Mouse (Mus musculus): ENCODE results near the gene Cd300lf. TPM values are rescaled to one million over a fixed set of nuclear protein-coding genes. Genes with fewer than 3 reads are reported as not detected.

Cd300lf gene
- polyA plus RNA-seq, 1 experiment = 1.2 TPM

- Histone ChIP-seq H3K36me3 (ENCODE audit: control insufficient read depth, insufficient read depth, low read length) (no peaks in the 10 kb centered on the region), H3K27ac (ENCODE audit: insufficient read depth, low read depth, low read length) (no peak overlapping the region), H3K27me3 (replicated peaks; ENCODE audit: control insufficient read depth, insufficient read depth, low read length) (no peaks in the 10 kb centered on the region), H3K4me3 (ENCODE audit: insufficient read depth, low read depth, low read length) (no peak overlapping the region), H3K4me1 (ENCODE audit: control insufficient read depth, insufficient read depth, low read length) (no peaks in the 10 kb centered on the region)
- no peak for TF ChIP-seq POLR2A (IDR thresholded peaks at IDR 0.05; ENCODE audit: low read depth, low read length)
- WGBS = 65% methylated on average over 8 of the region's 8 CpGs
- no peak for DNase-seq
Measured at GRCm38 (mm10) chr11:115085064-115085463, 48.7 kb downstream of the Cd300lf start.

- TF ChIP-seq POLR2A (IDR thresholded peaks at IDR 0.05; ENCODE audit: low read depth, low read length) (no peak), CTCF (conservative IDR thresholded peaks at IDR 0.05; ENCODE audit: insufficient read depth, insufficient read length, low read depth, low read length) (no peak)
- H3K4me3 ChIP-seq (ENCODE audit: insufficient read depth, low read depth, low read length) = no peak overlapping the region
- H3K4me1 ChIP-seq (ENCODE audit: control insufficient read depth, insufficient read depth, low read length) = no peaks in the 10 kb centered on the region
- DNase-seq = no peak
- H3K36me3 ChIP-seq (ENCODE audit: control insufficient read depth, insufficient read depth, low read length) = no peaks in the 10 kb centered on the region
- H3K27me3 ChIP-seq (replicated peaks; ENCODE audit: control insufficient read depth, insufficient read depth, low read length) = no peaks in the 10 kb centered on the region
- 48% methylated on average over 12 of the region's 12 CpGs for WGBS
- H3K27ac ChIP-seq (ENCODE audit: insufficient read depth, low read depth, low read length) = no peak overlapping the region
Measured at GRCm38 (mm10) chr11:115084595-115084994, 49.2 kb downstream of the Cd300lf start.

GRCm38 (mm10) chr11:115083376-115084139, 50.2 kb downstream of the Cd300lf start:
- H3K4me1 ChIP-seq (ENCODE audit: control insufficient read depth, insufficient read depth, low read length) = no peaks in the 10 kb centered on the region
- WGBS = 35% methylated on average over 18 of the region's 18 CpGs
- no peaks in the 10 kb centered on the region for H3K27me3 ChIP-seq (replicated peaks; ENCODE audit: control insufficient read depth, insufficient read depth, low read length)
- H3K27ac ChIP-seq (ENCODE audit: insufficient read depth, low read depth, low read length) = no peak overlapping the region
- no peaks in the 10 kb centered on the region for H3K36me3 ChIP-seq (ENCODE audit: control insufficient read depth, insufficient read depth, low read length)
- H3K4me3 ChIP-seq (ENCODE audit: insufficient read depth, low read depth, low read length) = no peak overlapping the region
- DNase-seq = peak; percentile 60
- TF ChIP-seq CTCF (conservative IDR thresholded peaks at IDR 0.05; ENCODE audit: insufficient read depth, insufficient read length, low read depth, low read length) (peak; percentile 82), POLR2A (IDR thresholded peaks at IDR 0.05; ENCODE audit: low read depth, low read length) (no peak)

- H3K4me1 ChIP-seq (ENCODE audit: control insufficient read depth, insufficient read depth, low read length) = no peaks in the 10 kb centered on the region
- WGBS = 29% methylated on average over 6 of the region's 6 CpGs
Measured at GRCm38 (mm10) chr11:115082196-115082595, 51.6 kb downstream of the Cd300lf start.

GRCm38 (mm10) chr11:115081373-115081772, 52.4 kb downstream of the Cd300lf start:
- Histone ChIP-seq H3K4me1 (ENCODE audit: control insufficient read depth, insufficient read depth, low read length) (no peaks in the 10 kb centered on the region), H3K4me3 (ENCODE audit: insufficient read depth, low read depth, low read length) (no peak overlapping the region), H3K27ac (ENCODE audit: insufficient read depth, low read depth, low read length) (no peak overlapping the region), H3K36me3 (ENCODE audit: control insufficient read depth, insufficient read depth, low read length) (no peaks in the 10 kb centered on the region), H3K27me3 (replicated peaks; ENCODE audit: control insufficient read depth, insufficient read depth, low read length) (no peaks in the 10 kb centered on the region)
- WGBS = 71% methylated on average over 3 of the region's 3 CpGs
- no peak for DNase-seq
- TF ChIP-seq POLR2A (IDR thresholded peaks at IDR 0.05; ENCODE audit: low read depth, low read length) = no peak
- TF ChIP-seq CTCF (conservative IDR thresholded peaks at IDR 0.05; ENCODE audit: insufficient read depth, insufficient read length, low read depth, low read length) = no peak

More at GRCm38 (mm10) chr11:115082196-115082595, 51.6 kb downstream of the Cd300lf start:
- DNase-seq = no peak
- TF ChIP-seq CTCF (conservative IDR thresholded peaks at IDR 0.05; ENCODE audit: insufficient read depth, insufficient read length, low read depth, low read length) (no peak), POLR2A (IDR thresholded peaks at IDR 0.05; ENCODE audit: low read depth, low read length) (no peak)
- H3K4me3 ChIP-seq (ENCODE audit: insufficient read depth, low read depth, low read length) = no peak overlapping the region
- H3K36me3 ChIP-seq (ENCODE audit: control insufficient read depth, insufficient read depth, low read length) = no peaks in the 10 kb centered on the region
- no peaks in the 10 kb centered on the region for H3K27me3 ChIP-seq (replicated peaks; ENCODE audit: control insufficient read depth, insufficient read depth, low read length)
- H3K27ac ChIP-seq (ENCODE audit: insufficient read depth, low read depth, low read length) = no peak overlapping the region

GRCm38 (mm10) chr11:115080886-115081285, 52.9 kb downstream of the Cd300lf start:
- Histone ChIP-seq H3K27ac (ENCODE audit: insufficient read depth, low read depth, low read length) (no peak overlapping the region), H3K4me3 (ENCODE audit: insufficient read depth, low read depth, low read length) (no peak overlapping the region), H3K4me1 (ENCODE audit: control insufficient read depth, insufficient read depth, low read length) (no peaks in the 10 kb centered on the region), H3K36me3 (ENCODE audit: control insufficient read depth, insufficient read depth, low read length) (no peaks in the 10 kb centered on the region), H3K27me3 (replicated peaks; ENCODE audit: control insufficient read depth, insufficient read depth, low read length) (no peaks in the 10 kb centered on the region)
- peak; percentile 59 for DNase-seq
- 32% methylated on average over 13 of the region's 13 CpGs for WGBS
- TF ChIP-seq POLR2A (IDR thresholded peaks at IDR 0.05; ENCODE audit: low read depth, low read length) (no peak), CTCF (conservative IDR thresholded peaks at IDR 0.05; ENCODE audit: insufficient read depth, insufficient read length, low read depth, low read length) (peak; percentile 84)

GRCm38 (mm10) chr11:115078680-115079079, 55.1 kb downstream of the Cd300lf start:
- H3K4me3 ChIP-seq (ENCODE audit: insufficient read depth, low read depth, low read length) = no peak overlapping the region
- H3K4me1 ChIP-seq (ENCODE audit: control insufficient read depth, insufficient read depth, low read length) = no peaks in the 10 kb centered on the region
- 86% methylated on average over 5 of the region's 5 CpGs for WGBS
- H3K36me3 ChIP-seq (ENCODE audit: control insufficient read depth, insufficient read depth, low read length) = no peaks in the 10 kb centered on the region
- no peak for DNase-seq
- TF ChIP-seq POLR2A (IDR thresholded peaks at IDR 0.05; ENCODE audit: low read depth, low read length) (no peak), CTCF (conservative IDR thresholded peaks at IDR 0.05; ENCODE audit: insufficient read depth, insufficient read length, low read depth, low read length) (no peak)
- no peak overlapping the region for H3K27ac ChIP-seq (ENCODE audit: insufficient read depth, low read depth, low read length)
- H3K27me3 ChIP-seq (replicated peaks; ENCODE audit: control insufficient read depth, insufficient read depth, low read length) = no peaks in the 10 kb centered on the region
